Mouse (Mus musculus) kidney, adult 2 months (tissue): Measurements from ENCODE around the gene Tcf19.

Experiments
- CTCF ChIP-seq: fragments of 200-500 bp; conservative IDR thresholded peaks from 2 replicates; pipeline ENCODE4 v1.5.1; 2011; ENCODE audit warnings: low read depth, mild to moderate bottlenecking, control low read depth, low read length, moderate library complexity, mixed read lengths; ENCODE audit not compliant: insufficient read depth, insufficient read length
- POLR2A ChIP-seq: fragments of 200-500 bp; IDR thresholded peaks from one replicate; pipeline ENCODE4 v1.6.1; 2011; ENCODE audit warnings: low read depth, low read length, control low read depth

DNA sequence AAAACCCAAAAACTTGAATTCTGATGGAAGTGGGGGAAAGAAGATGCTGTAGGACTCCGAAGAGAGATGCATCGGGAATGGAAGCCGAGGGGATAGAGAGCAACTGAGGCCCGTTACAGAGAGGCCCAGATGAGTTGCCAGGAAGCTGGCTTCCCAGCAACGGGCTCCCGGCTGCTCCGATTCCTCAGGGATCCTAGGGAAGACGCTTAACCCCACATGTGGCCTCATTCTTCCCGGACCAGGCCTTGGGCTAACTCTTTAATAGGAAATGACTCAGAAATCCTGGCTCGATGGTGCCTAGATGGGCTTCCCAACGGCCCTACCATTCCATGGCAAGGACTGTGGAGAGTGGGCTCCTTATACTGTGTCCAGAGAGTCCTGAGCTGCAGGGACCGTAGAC lies 902 bp upstream of the Tcf19 start:
- no peak for TF ChIP-seq POLR2A
- TF ChIP-seq CTCF, result no peak
